In genomic region chr2:5676143-5676483, GRCm38 (mm10) we compare ENCODE assay signal across 13 mouse cellular contexts. TPM values are rescaled to one million over a fixed set of nuclear protein-coding genes. Genes with fewer than 3 reads are reported as not detected.
DNase-seq lines count a peak whose midpoint lies in the region; ATAC-seq and TF ChIP-seq lines count a peak whose summit lies in the region.
"Had no signal": no experiment of that assay in that cellular context is flagged by ENCODE, and none has a peak within 500 bp of the region (broad histone marks: within the 10 kb centered on the region; RNA-seq: fewer than 3 reads in every experiment).

No protein-coding gene starts in this region.

- H3K9me3 ChIP-seq in embryonic facial prominence, embryonic 15.5 days (replicated peaks), result no peaks in the 10 kb centered on the region
- H3K9me3 ChIP-seq: G1E had no signal

- no peak overlapping the region for H3K9ac ChIP-seq in embryonic facial prominence, embryonic 15.5 days
- H3K9ac ChIP-seq: liver, embryonic 14.5 days had no signal

- no peak overlapping the region for H3K4me3 ChIP-seq in cerebellum, adult 2 months (replicated peaks; ENCODE audit: insufficient read depth, low read depth, low read length)
- peak overlapping the region; percentile 1; the same call in 1 of the 2 replicates for H3K4me3 ChIP-seq in left cerebral cortex, adult 2 months
- H3K4me3 ChIP-seq in embryonic facial prominence, embryonic 15.5 days (replicated peaks), result no peak overlapping the region
- H3K4me3 ChIP-seq in small intestine, adult 2 months (ENCODE audit: low read depth, low read length), result no peak overlapping the region
- H3K4me3 ChIP-seq: erythroblast, embryonic 14.5 days had no signal

- no peak for TF ChIP-seq CTCF in cerebellum, adult 2 months (IDR thresholded peaks at IDR 0.05; ENCODE audit: borderline replicate concordance, insufficient read depth, low read depth, low read length)
- TF ChIP-seq CTCF in left cerebral cortex, adult 2 months (IDR thresholded peaks at IDR 0.05), result no peak
- TF ChIP-seq CTCF in small intestine, adult 2 months (IDR thresholded peaks at IDR 0.05; ENCODE audit: extremely low read depth, insufficient read length, insufficient replicate concordance, low read depth, low read length), result no peak

- H3K27me3 ChIP-seq in cerebellum, adult 2 months (ENCODE audit: control insufficient read depth, insufficient read depth, low read length), result no peaks in the 10 kb centered on the region
- no peaks in the 10 kb centered on the region for H3K27me3 ChIP-seq in embryonic facial prominence, embryonic 15.5 days
- no peaks in the 10 kb centered on the region for H3K27me3 ChIP-seq in small intestine, adult 2 months (ENCODE audit: control insufficient read depth, insufficient read depth, low read length)

- no peaks in the 10 kb centered on the region for H3K36me3 ChIP-seq in embryonic facial prominence, embryonic 15.5 days
- no peaks in the 10 kb centered on the region for H3K36me3 ChIP-seq in small intestine, adult 2 months (ENCODE audit: control insufficient read depth, insufficient read depth, low read length)
- H3K36me3 ChIP-seq: G1E had no signal

- ATAC-seq in embryonic facial prominence, embryonic 15.5 days (ENCODE audit: insufficient number of reproducible peaks, low FRiP score, low TSS enrichment, low read depth), result no peak

- intact Hi-C loops in left cerebral cortex, adult 2 months (cut with DNase I), result loop anchor here (10.0 kb wide), 1 partner anchor 61 kb away; no protein-coding TSS in a partner anchor
- intact Hi-C loops in left cerebral cortex, postnatal 10 days (cut with DNase I), result no loop called here

- no peak for DNase-seq in cerebellum, adult 2 months
- no peak for DNase-seq in cerebellum, adult 9-10 months
- no peak for DNase-seq in left cerebral cortex, adult 2 months (ENCODE audit: extremely low spot score in 1 of 2, low spot score in 2 of 2)
- DNase-seq in left cerebral cortex, postnatal 10 days (ENCODE audit: extremely low spot score in 1 of 2, low spot score in 2 of 2), result no peak
- no peak for DNase-seq in layer of hippocampus, adult 9-10 months (ENCODE audit: low spot score)
- no peak for DNase-seq in kidney, adult 9 months
- DNase-seq: kidney, adult 18-20 months had no signal

- no peak for TF ChIP-seq POLR2A in cerebellum, adult 2 months (IDR thresholded peaks at IDR 0.05; ENCODE audit: borderline replicate concordance, insufficient read depth, low read length)
- no peak for TF ChIP-seq POLR2A in small intestine, adult 2 months (IDR thresholded peaks at IDR 0.05; ENCODE audit: low read depth, low read length)

- peaks cover 21% of the 10 kb centered on the region for H3K4me1 ChIP-seq in cerebellum, adult 2 months (ENCODE audit: control insufficient read depth, insufficient read depth, low read length)
- peaks cover 20% of the 10 kb centered on the region for H3K4me1 ChIP-seq in embryonic facial prominence, embryonic 15.5 days
- H3K4me1 ChIP-seq in small intestine, adult 2 months (ENCODE audit: control insufficient read depth, insufficient read depth, insufficient read length, low read length), result peaks cover 10% of the 10 kb centered on the region

- WGBS in cerebellum, adult 2 months, result 24% methylated on average over 9 of the region's 9 CpGs
- whole genome bisulfite sequencing in embryonic facial prominence, embryonic 15.5 days, result 23% methylated on average over 9 of the region's 9 CpGs
- 35% methylated on average over 9 of the region's 9 CpGs for WGBS in small intestine, adult 2 months

- peak overlapping the region; percentile 15 for H3K27ac ChIP-seq in cerebellum, adult 2 months (ENCODE audit: insufficient read depth, low read length)
- peak overlapping the region; percentile 84 for H3K27ac ChIP-seq in left cerebral cortex, adult 2 months
- H3K27ac ChIP-seq in embryonic facial prominence, embryonic 15.5 days (replicated peaks), result peak overlapping the region; percentile 28; the same call in 1 of the 2 replicates
- peak overlapping the region; percentile 70; the same call in 1 of the 2 replicates for H3K27ac ChIP-seq in small intestine, adult 2 months (ENCODE audit: insufficient read depth, low read depth, low read length)
- H3K27ac ChIP-seq: liver, embryonic 14.5 days; macrophage had no signal

- H3K4me2 ChIP-seq in embryonic facial prominence, embryonic 15.5 days (replicated peaks), result peak overlapping the region; percentile 23; the same call in 1 of the 2 replicates

RNA-seq across cellular contexts. Expression of gene Camk1d, which starts 38.2 kb away (rescaled TPM):
- 25.3 and 25.6 TPM in 2 replicates for polyA plus RNA-seq in cerebellum, adult 2 months (2012; rRNA removed)
- 100 to 1,000 TPM; 129 to 132 TPM for total RNA-seq in left cerebral cortex, adult 2 months (2021)
- total RNA-seq in left cerebral cortex, postnatal 10 days (2021), result 100 to 1,000 TPM in 1 of 2 experiments, 10 to 100 TPM in 1; 99.2 to 101 TPM
- polyA plus RNA-seq in embryonic facial prominence, embryonic 15.5 days (2015; fragmentation: Nextera tagmentation; extraction: Ambion mirVana), result 6.9 and 10.4 TPM in 2 replicates
- 4.8 and 14.3 TPM in 2 replicates for polyA plus RNA-seq in small intestine, adult 2 months (2012; rRNA removed)

Comparison
In these comparisons a context has a peak if more than half of its experiments do, and no peak if none do; other contexts are left out.
1. H3K27ac ChIP-seq: peak in every context shown above with its lines; median percentile 84 in left cerebral cortex, adult 2 months; 70 in small intestine, adult 2 months; 28 in embryonic facial prominence, embryonic 15.5 days; 15 in cerebellum, adult 2 months.